Mouse (Mus musculus) cortical plate, adult 2 months (tissue): ENCODE data around the gene Atg13. TPM values are rescaled to one million over a fixed set of nuclear protein-coding genes. Genes with fewer than 3 reads are reported as not detected.

Experiments used
- H3K27ac ChIP-seq: fragments of 200-500 bp; 2 replicates; pipeline ENCODE4 v1.5.1; 2012; ENCODE audit warnings: low read length, control low read depth, inconsistent platforms; ENCODE audit not compliant: insufficient read depth
- H3K4me1 ChIP-seq: fragments of 200-500 bp; 2 replicates; pipeline ENCODE4 v1.6.1; 2011; ENCODE audit warnings: low read length; ENCODE audit not compliant: control insufficient read depth, insufficient read depth
- H3K4me3 ChIP-seq: fragments of 200-500 bp; 2 replicates; pipeline ENCODE4 v1.5.1; 2011; ENCODE audit warnings: mild to moderate bottlenecking, low read length, control low read depth; ENCODE audit not compliant: insufficient read depth
- CTCF ChIP-seq: fragments of 200-500 bp; IDR thresholded peaks from 2 replicates; pipeline ENCODE4 v1.5.1; 2011; ENCODE audit warnings: mild to moderate bottlenecking, control low read depth, low read length; ENCODE audit not compliant: insufficient read depth; ENCODE audit errors: extremely low read depth
- POLR2A ChIP-seq: fragments of 200-500 bp; IDR thresholded peaks from 2 replicates; pipeline ENCODE4 v1.6.1; 2011; ENCODE audit warnings: mild to moderate bottlenecking, low read length, control low read depth; ENCODE audit not compliant: insufficient read depth; ENCODE audit errors: extremely low read depth
- polyA plus RNA-seq: library from polyadenylated mRNA; depleted of rRNA; stranded (reverse); fragments of >200 nt; gene quantifications from 2 replicates; pipeline ENCODE4 v1.2.3, GENCODE M21; 2012; rRNA removed

Gene Atg13
- polyA plus RNA-seq, 1 experiment: 124 TPM

DNA sequence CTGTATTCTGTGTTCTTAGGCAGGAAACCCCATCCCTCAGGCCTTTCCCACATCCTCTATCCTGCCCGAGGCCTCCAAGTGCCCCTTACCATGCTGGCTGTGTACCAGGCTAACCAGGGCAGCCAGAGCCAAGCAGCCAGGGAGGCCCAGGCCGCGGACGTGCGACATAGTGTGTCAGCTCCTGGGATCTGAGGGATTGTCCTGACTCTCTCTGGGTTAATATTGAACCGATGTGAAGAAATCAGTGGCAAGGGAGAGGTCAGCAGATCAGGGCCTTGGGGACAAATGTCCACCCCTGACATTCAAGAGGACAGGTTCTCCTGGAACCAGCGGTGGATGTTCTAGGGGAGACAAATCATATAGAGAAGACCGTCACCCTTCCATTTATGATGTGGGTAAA is 74.1 kb downstream of the Atg13 start, which contains the start of gene F2:
Gene F2 (minus strand): TSS at position 186 of the 400 bp plus-strand sequence.
- H3K4me3 ChIP-seq: no peak within 1 kb of the TSS
- no peak for TF ChIP-seq POLR2A
- no peak for TF ChIP-seq CTCF
- 0 out of 2 replicates have a peak, but pooled peaks cover 4% of the 10 kb centered on the region for H3K4me1 ChIP-seq
- no peak within 1 kb of the TSS for H3K27ac ChIP-seq

DNA sequence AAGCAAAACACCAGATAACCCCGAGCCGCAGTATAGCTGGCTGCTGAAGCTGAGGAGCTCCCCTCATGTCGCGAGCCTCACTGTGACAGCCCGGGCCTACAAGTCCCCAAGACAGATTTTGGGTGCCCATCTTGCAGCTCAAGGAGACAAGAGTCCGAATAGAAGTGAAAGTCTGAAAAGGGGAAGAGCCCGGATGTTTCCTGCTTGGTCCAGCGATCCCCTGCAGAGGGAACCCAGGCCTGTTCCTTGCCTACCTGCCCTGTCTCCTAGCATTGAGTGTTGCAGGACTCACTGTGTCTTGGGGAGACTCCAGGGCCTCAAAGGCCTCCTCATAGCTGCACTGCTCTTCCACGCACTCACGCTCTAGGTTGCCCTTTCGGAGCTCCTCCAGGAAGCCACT is 74.9 kb downstream of the Atg13 start:
- no peak for TF ChIP-seq POLR2A
- TF ChIP-seq CTCF: no peak
- H3K4me1 ChIP-seq: 0 out of 2 replicates have a peak, but pooled peaks cover 4% of the 10 kb centered on the region
- no peak overlapping the region for H3K27ac ChIP-seq

DNA sequence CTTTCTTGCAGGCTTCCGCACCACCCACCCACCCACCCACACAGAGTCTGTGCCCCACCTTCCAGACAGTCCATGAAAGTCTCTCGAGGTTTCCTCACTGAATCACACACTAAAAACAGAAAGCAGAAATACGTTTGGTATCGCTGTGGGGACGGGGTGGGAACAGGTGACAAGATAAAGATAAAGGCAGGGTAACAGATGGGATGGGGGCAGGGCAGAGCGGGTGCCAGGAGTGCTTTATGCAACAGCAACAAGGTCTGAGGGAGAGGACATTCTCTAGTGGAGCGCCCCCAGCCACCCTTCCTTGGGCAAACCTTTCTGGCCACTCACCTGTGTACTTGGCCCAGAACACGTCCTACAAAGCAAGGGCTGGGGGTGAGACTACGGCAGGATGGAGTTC is 75.5 kb downstream of the Atg13 start:
- TF ChIP-seq POLR2A (no peak), CTCF (no peak)
- Histone ChIP-seq H3K27ac (no peak overlapping the region), H3K4me1 (0 out of 2 replicates have a peak, but pooled peaks cover 4% of the 10 kb centered on the region), H3K4me3 (no peak overlapping the region)

More for the DNA sequence above, 74.9 kb downstream of the Atg13 start:
- no peak overlapping the region for H3K4me3 ChIP-seq

DNA sequence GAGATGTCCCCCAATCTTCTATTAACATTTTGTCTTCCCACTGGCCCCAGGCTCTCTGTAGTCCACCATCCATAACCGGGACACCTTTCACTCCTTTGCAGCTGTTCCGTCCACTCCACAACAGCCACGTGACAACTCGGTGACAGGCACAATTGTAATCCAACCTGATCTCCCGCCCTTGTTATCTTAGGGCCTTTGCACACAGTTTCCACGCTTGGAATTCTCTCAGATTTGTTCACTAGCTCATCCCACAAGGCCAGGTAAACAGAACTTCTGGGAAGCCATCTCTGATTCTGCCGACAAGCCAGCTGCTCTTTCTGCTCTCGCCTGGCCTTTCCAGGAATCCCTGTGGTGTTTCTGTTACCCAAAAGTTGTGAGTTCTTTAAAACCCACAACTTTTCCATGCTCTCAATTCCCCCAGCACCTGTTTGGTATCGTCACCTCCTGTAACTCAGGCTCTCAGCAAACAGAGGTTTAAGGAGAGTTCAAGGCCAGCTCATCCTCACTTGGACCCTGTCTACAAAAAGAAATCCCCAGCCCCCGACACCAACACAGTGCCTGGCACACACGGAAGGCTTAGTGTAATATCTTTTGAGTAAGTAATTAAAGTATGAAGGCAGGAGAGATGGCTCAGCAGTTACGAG is 76.9 kb downstream of the Atg13 start:
- no peak overlapping the region for H3K27ac ChIP-seq
- TF ChIP-seq CTCF (no peak), POLR2A (no peak)
- no peak overlapping the region for H3K4me3 ChIP-seq
- 0 out of 2 replicates have a peak, but pooled peaks cover 4% of the 10 kb centered on the region for H3K4me1 ChIP-seq

DNA sequence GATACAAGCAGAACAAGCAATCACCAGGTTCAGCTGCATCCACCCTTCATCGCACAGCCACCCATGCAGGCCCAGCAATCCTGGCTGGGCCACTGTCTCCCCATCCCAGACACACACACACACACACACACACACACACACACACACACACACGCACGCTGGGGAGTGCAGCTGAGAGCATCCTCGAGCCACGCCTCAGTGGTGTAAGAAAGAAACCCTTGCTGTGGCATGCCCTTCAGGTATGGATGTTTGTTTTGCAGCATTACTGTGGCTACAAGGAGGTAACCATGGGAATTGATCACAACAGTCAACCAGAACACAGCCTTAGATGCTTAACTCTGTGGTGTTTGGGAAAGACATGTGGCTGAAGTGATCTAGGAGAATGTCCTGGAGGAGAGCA is 78.1 kb downstream of the Atg13 start:
- H3K4me3 ChIP-seq: no peak overlapping the region
- no peak overlapping the region for H3K27ac ChIP-seq
- 0 out of 2 replicates have a peak, but pooled peaks cover 4% of the 10 kb centered on the region for H3K4me1 ChIP-seq
- TF ChIP-seq POLR2A: no peak
- TF ChIP-seq CTCF: no peak

DNA sequence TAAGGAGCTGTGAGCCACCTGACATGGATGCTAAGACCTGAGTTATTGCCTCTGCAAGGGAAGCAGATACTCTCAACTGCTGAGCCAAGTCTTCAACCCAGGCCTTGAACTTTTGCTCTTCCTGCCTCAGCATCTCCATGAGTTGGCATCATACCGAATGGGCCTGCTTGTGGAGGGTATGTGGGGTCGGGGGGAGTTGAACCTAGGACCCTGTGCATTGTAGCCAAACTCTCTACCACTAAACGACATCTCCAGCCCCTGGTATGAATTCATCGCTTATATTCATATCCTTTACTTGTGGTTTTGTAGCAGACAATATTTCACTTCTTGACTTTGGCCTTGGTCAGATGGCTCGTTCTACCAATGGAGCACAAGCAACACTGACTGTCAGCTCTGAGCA is 78.5 kb downstream of the Atg13 start:
- Histone ChIP-seq H3K27ac (no peak overlapping the region), H3K4me1 (0 out of 2 replicates have a peak, but pooled peaks cover 4% of the 10 kb centered on the region), H3K4me3 (no peak overlapping the region)
- no peak for TF ChIP-seq CTCF
- TF ChIP-seq POLR2A: no peak

DNA sequence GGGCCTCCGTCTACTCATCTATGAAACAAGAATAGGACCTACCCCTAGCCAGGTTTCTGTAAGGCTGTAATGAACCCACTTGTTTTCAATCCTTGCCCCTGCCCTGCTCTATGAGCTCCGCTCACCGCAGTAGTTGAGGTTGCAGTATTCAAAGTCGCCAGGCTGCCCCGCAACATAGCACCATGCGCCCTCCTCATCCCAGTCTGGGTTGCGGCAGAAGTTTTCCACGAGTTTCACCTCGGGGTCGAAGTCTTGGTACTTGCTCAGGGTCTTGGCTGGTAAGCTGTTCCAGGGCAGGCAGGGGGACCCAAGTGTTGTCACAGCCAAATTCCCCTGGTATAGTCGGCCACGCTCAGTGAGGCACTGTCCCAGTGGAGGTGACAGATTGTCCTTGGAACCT is 80.0 kb downstream of the Atg13 start:
- Histone ChIP-seq H3K4me3 (no peak overlapping the region), H3K27ac (no peak overlapping the region), H3K4me1 (0 out of 2 replicates have a peak, but pooled peaks cover 4% of the 10 kb centered on the region)
- TF ChIP-seq POLR2A: no peak
- TF ChIP-seq CTCF: no peak

DNA sequence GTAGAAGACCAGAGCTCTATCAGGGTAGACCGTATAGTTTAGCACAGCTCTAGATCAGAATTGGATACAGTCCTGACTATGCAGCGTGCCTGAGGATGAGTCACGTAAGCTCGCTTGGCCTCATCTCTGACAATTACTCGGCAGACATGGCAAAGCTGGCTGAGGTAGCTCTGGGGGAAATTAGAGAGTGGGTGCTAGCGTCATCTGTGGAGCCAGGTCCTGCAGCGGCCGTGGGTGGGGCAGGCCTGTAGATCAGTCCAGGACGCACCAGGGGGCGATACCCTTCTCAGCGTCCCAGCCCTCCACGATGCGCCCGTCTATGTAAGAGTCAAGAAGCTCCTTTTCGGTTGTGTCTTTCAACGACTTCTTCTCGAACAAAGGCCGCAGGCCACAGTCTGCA is 80.7 kb downstream of the Atg13 start:
- H3K4me3 ChIP-seq: no peak overlapping the region
- H3K4me1 ChIP-seq: 0 out of 2 replicates have a peak, but pooled peaks cover 2% of the 10 kb centered on the region
- no peak overlapping the region for H3K27ac ChIP-seq
- TF ChIP-seq POLR2A (no peak), CTCF (no peak)

DNA sequence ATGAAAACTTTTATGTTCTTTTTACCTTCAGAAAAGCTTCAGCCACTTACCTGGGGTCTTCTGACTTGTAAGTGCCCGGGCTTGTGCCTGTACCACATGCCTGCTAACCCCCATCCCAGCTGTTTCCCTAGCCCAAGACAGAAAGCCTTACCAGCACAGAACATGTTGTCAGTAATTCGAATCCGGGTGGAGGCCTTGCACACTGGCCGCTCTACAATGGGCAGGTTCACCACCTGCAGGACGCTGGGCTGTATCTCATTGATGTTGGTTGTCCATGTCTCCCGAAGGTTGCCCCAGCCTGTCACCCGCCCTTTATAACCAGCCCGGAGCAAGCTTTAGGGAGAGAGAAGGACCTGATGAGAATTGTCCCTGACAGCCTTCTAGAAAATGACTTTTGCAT is 82.2 kb downstream of the Atg13 start:
- no peaks in the 10 kb centered on the region for H3K4me1 ChIP-seq
- no peak overlapping the region for H3K4me3 ChIP-seq
- no peak for TF ChIP-seq POLR2A
- TF ChIP-seq CTCF: no peak
- H3K27ac ChIP-seq: no peak overlapping the region

DNA sequence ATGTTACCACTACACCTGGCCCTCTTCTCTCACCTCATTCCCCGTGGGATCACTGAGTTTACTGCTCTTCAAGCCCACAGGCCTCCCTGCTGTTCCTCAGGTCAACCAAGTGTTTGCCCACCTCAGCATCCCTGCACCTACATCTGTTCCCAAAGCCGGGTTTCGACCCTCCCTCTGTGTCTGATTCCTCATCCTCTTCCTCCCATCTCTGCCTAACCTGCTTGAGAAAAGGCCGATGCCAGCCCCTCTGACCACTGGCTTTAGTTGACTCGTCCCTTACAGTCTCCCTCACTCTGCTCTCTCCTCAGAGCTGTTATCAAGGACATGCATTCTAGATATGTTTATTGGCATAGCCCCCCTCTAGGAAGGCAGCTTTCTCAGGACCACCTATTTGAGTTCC is 82.9 kb downstream of the Atg13 start:
- no peak overlapping the region for H3K27ac ChIP-seq
- TF ChIP-seq CTCF (no peak), POLR2A (no peak)
- H3K4me1 ChIP-seq: no peaks in the 10 kb centered on the region
- H3K4me3 ChIP-seq: no peak overlapping the region

Other genes starting within 250 kb of the Atg13 start
- gene Ckap5, start 183.8 kb downstream of the Atg13 start, polyA plus RNA-seq: 65.8 and 67.9 TPM in 2 replicates
- 0.10 and 0.11 TPM in 2 replicates for gene F2, start 74.2 kb downstream of the Atg13 start, polyA plus RNA-seq
- 13.5 and 13.8 TPM in 2 replicates for gene Zfp408, start 60.8 kb downstream of the Atg13 start, polyA plus RNA-seq
- 68.9 and 72.1 TPM in 2 replicates for gene Arhgap1, start 60.7 kb downstream of the Atg13 start, polyA plus RNA-seq
- gene Harbi1, start 276 bp upstream of the Atg13 start, polyA plus RNA-seq: 3.4 and 4.6 TPM in 2 replicates
- 33.4 and 34.4 TPM in 2 replicates for gene Ambra1, start 19.6 kb upstream of the Atg13 start, polyA plus RNA-seq
- 32.9 and 45.0 TPM in 2 replicates for gene Chrm4, start 216.7 kb upstream of the Atg13 start, polyA plus RNA-seq
- 38.2 and 38.5 TPM in 2 replicates for gene Mdk, start 221.7 kb upstream of the Atg13 start, polyA plus RNA-seq
- gene Gm9821, start 235.1 kb upstream of the Atg13 start, polyA plus RNA-seq: not detected in 2 replicates